Mouse (Mus musculus) limb, embryonic 11.5 days (tissue): Measurements from ENCODE around the gene Bcas3. TPM values are rescaled to one million over a fixed set of nuclear protein-coding genes. Genes with fewer than 3 reads are reported as not detected.

Experiments
- ATAC-seq: fragments of 200-750 bp; cut with Nextera tagmentation; 2 replicates; pipeline ENCODE4 v1.8.0; 2017; ENCODE audit warnings: low read depth; ENCODE audit not compliant: insufficient number of reproducible peaks, low FRiP score, low TSS enrichment
- DNase-seq: peaks from one replicate; pipeline ENCODE4 v3.0.0-alpha.2; 2015; ENCODE audit warnings: low spot score
- H3K27ac ChIP-seq: fragments of 300-500 bp; sonication (generic); replicated peaks from 2 replicates; pipeline ENCODE4 v1.5.1; 2014; ENCODE audit warnings: low read depth, mild to moderate bottlenecking, low read length
- H3K27me3 ChIP-seq: fragments of 300-500 bp; sonication (generic); 2 replicates; pipeline ENCODE4 v1.6.1; 2014; ENCODE audit warnings: mild to moderate bottlenecking, low read length, mixed read lengths; ENCODE audit not compliant: control insufficient read depth, insufficient read depth
- H3K36me3 ChIP-seq: fragments of 300-500 bp; sonication (generic); 2 replicates; pipeline ENCODE4 v1.6.1; 2014; ENCODE audit warnings: mild to moderate bottlenecking, low read length, moderate library complexity, mixed read lengths; ENCODE audit not compliant: control insufficient read depth, insufficient read depth
- H3K4me1 ChIP-seq: fragments of 300-500 bp; sonication (generic); 2 replicates; pipeline ENCODE4 v1.6.1; 2014; ENCODE audit warnings: low read length, mixed read lengths; ENCODE audit not compliant: control insufficient read depth, insufficient read depth
- H3K4me2 ChIP-seq: fragments of 300-500 bp; sonication (generic); 2 replicates; pipeline ENCODE4 v1.6.1; 2014; ENCODE audit warnings: low read depth, mild to moderate bottlenecking, moderate library complexity; ENCODE audit not compliant: severe bottlenecking
- H3K4me3 ChIP-seq: fragments of 300-500 bp; sonication (generic); 2 replicates; pipeline ENCODE4 v1.5.1; 2014; ENCODE audit warnings: low read depth, low read length
- H3K9ac ChIP-seq: fragments of 300-500 bp; sonication (generic); 2 replicates; pipeline ENCODE4 v1.6.1; 2014; ENCODE audit warnings: mild to moderate bottlenecking, low read length
- H3K9me3 ChIP-seq: fragments of 300-500 bp; sonication (generic); 2 replicates; pipeline ENCODE4 v1.6.1; 2016; ENCODE audit warnings: low read length; ENCODE audit not compliant: control insufficient read depth
- WGBS: fragments of 180-500 bp; shearing (Covaris S2); extraction: QIAGEN DNeasy Blood & Tissue Kit; methylation state at CpG from one replicate; pipeline ENCODE4 v1.1.7; 2014; 5-methylcytosine and 5-hydroxymethylcytosine counted together
- polyA plus RNA-seq: library from polyadenylated mRNA; unstranded; fragments of >200 nt; fragmentation: Nextera tagmentation; extraction: Ambion mirVana; gene quantifications from 2 replicates; pipeline ENCODE4 v1.2.1, GENCODE M21; 2014

Bcas3 gene
- polyA plus RNA-seq, 1 experiment from 2014 or later = 34.0 TPM

DNA sequence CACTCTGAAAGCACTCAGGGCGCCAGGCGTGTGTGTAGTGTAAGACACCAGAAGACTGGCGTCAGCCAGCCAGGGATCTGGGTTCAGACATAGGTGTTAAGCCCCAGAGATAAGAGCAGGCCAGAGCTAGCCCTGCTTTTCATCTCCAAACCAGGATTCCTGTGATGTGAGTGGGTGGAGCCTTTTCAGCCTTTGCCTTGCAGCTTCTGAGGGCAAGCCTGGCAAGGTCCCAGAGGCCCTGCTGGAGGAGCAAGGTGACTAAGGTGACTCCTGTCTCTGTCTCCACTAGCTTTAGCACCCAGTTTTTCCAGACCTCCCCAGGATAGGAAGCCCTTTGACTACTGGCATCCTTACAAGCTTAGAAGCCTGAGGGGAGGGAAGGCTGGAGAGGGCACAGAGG, 465.4 kb downstream of the Bcas3 start:
- ATAC-seq = no peak
- no peaks in the 10 kb centered on the region for H3K27me3 ChIP-seq
- no peaks in the 10 kb centered on the region for H3K9me3 ChIP-seq
- H3K9ac ChIP-seq = no peak overlapping the region
- 41% methylated on average over 3 of the region's 3 CpGs for WGBS
- DNase-seq = no peak
- peaks cover 49% of the 10 kb centered on the region for H3K4me1 ChIP-seq
- no peak overlapping the region for H3K4me2 ChIP-seq
- no peak overlapping the region for H3K4me3 ChIP-seq
- no peaks in the 10 kb centered on the region for H3K36me3 ChIP-seq
- no peak overlapping the region for H3K27ac ChIP-seq

GRCm38 (mm10) chr11:85820959-85821358, 468.0 kb downstream of the Bcas3 start:
- no peak overlapping the region for H3K4me3 ChIP-seq

DNA sequence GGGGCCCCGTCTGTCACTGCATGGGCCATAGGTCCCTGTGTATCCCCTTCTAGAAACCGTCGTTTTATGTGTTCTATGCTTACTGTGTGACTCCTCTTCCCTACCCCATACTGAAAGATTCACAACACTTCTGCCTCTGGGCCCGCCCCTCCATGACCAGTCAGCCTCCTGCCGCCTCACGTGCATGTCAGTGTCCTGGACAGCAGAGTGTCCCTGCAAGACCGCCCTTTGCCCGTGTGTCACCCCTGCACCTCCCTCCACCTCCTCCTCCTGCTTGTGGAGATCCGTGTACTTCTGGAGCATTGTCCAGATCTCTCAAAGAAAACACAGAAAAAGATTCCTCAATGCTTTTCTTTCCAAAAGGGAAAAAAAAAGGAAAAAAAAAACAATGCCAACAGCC, 468.7 kb downstream of the Bcas3 start:
- H3K27ac ChIP-seq = no peak overlapping the region
- no peak overlapping the region for H3K4me2 ChIP-seq
- H3K4me3 ChIP-seq = no peak overlapping the region
- no peaks in the 10 kb centered on the region for H3K9me3 ChIP-seq
- DNase-seq (no peak), ATAC-seq (no peak)
- peaks cover 16% of the 10 kb centered on the region for H3K27me3 ChIP-seq
- WGBS = 76% methylated on average over 9 of the region's 9 CpGs
- peaks cover 41% of the 10 kb centered on the region for H3K4me1 ChIP-seq
- H3K9ac ChIP-seq = no peak overlapping the region
- H3K36me3 ChIP-seq = no peaks in the 10 kb centered on the region

More at GRCm38 (mm10) chr11:85820959-85821358, 468.0 kb downstream of the Bcas3 start:
- Histone ChIP-seq H3K4me2 (no peak overlapping the region), H3K4me1 (peaks cover 47% of the 10 kb centered on the region), H3K36me3 (no peaks in the 10 kb centered on the region), H3K27ac (no peak overlapping the region), H3K9me3 (no peaks in the 10 kb centered on the region), H3K9ac (no peak overlapping the region), H3K27me3 (peaks cover 10% of the 10 kb centered on the region)
- WGBS = 93% methylated on average over 3 of the region's 3 CpGs
- DNase-seq (no peak), ATAC-seq (no peak)

DNA sequence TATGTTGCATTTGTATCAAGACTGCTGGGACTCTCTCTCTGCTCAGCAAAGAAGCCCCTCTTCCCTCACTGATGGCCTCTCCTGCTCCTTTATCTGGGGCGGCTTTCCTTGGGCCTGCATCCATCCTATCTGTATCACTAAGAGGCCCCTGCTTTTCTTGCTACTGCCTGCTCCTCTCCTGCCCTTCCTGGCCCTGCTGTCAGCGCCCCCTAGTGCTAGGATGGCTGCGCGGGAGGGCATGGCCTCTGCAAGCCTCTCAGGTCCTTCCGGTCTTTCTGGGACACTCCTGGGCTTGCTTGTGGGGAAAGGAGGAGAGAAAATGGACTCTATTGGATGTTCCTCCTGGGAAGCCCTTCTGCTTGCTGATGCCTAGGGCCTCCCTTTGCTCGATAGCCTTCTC, 470.2 kb downstream of the Bcas3 start:
- 9% methylated on average over 6 of the region's 6 CpGs for WGBS
- Histone ChIP-seq H3K4me2 (no peak overlapping the region), H3K9me3 (no peaks in the 10 kb centered on the region), H3K36me3 (no peaks in the 10 kb centered on the region), H3K4me3 (no peak overlapping the region), H3K9ac (no peak overlapping the region), H3K27ac (no peak overlapping the region), H3K27me3 (peaks cover 31% of the 10 kb centered on the region), H3K4me1 (peaks cover 42% of the 10 kb centered on the region)
- ATAC-seq (no peak), DNase-seq (peak; percentile 94)

GRCm38 (mm10) chr11:85823794-85824193, 470.8 kb downstream of the Bcas3 start:
- WGBS = 27% methylated on average over 4 of the region's 4 CpGs
- Histone ChIP-seq H3K36me3 (no peaks in the 10 kb centered on the region), H3K27ac (no peak overlapping the region), H3K9me3 (no peaks in the 10 kb centered on the region), H3K27me3 (peaks cover 36% of the 10 kb centered on the region), H3K4me3 (no peak overlapping the region), H3K9ac (no peak overlapping the region), H3K4me1 (peaks cover 40% of the 10 kb centered on the region), H3K4me2 (no peak overlapping the region)
- ATAC-seq = no peak
- DNase-seq = no peak

DNA sequence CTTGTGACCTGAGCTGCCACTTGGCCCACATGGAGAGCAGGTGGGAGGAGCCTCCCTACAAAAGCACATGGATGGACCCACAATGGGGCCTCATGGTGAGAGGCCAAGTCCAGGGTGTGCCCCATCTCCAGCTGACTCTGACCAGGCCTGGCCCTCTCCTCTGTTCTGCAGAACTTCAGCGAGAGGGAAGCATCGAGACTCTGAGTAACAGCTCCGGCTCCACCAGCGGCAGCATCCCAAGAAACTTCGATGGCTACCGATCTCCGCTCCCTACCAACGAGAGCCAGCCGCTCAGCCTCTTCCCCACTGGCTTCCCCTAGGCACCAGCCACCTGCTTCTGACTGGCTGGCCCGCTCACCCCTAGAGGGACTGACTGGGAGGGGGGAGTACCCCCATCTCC, 472.1 kb downstream of the Bcas3 start:
- peaks cover 47% of the 10 kb centered on the region for H3K27me3 ChIP-seq

GRCm38 (mm10) chr11:85825823-85826222, 472.9 kb downstream of the Bcas3 start:
- ATAC-seq (no peak), DNase-seq (no peak)
- Histone ChIP-seq H3K4me3 (no peak overlapping the region), H3K36me3 (no peaks in the 10 kb centered on the region), H3K9me3 (no peaks in the 10 kb centered on the region), H3K4me2 (no peak overlapping the region), H3K27me3 (peaks cover 55% of the 10 kb centered on the region), H3K9ac (no peak overlapping the region), H3K4me1 (peaks cover 44% of the 10 kb centered on the region), H3K27ac (no peak overlapping the region)
- WGBS = 35% methylated on average over 7 of the region's 7 CpGs

More for the DNA sequence above, 472.1 kb downstream of the Bcas3 start:
- peaks cover 42% of the 10 kb centered on the region for H3K4me1 ChIP-seq
- no peak overlapping the region for H3K4me2 ChIP-seq
- ATAC-seq (no peak), DNase-seq (no peak)
- H3K9me3 ChIP-seq = no peaks in the 10 kb centered on the region
- H3K27ac ChIP-seq = no peak overlapping the region
- WGBS = 76% methylated on average over 10 of the region's 10 CpGs
- H3K36me3 ChIP-seq = no peaks in the 10 kb centered on the region
- H3K4me3 ChIP-seq = no peak overlapping the region
- no peak overlapping the region for H3K9ac ChIP-seq

DNA sequence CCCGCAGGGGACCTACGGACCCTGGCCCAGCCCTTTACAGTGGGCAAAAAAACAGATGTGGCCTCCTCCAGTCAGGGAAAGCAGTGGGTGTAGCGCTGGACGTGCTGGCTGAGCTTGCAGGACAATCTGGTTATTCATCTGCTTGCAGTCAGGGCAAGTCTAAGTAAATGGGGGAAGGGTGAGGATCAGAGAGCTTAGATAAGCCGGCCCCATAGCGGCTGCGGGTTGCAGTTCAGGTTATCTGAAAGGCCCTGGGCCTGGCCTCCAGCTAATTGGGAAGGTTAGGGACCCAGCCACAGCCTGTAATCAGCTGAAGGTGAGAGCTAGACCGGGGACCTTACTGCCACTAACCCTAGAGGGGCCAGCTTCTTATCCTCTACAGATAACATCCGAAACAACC, 474.4 kb downstream of the Bcas3 start:
- Histone ChIP-seq H3K36me3 (no peaks in the 10 kb centered on the region), H3K4me3 (no peak overlapping the region), H3K27ac (no peak overlapping the region), H3K4me1 (peaks cover 43% of the 10 kb centered on the region), H3K9ac (no peak overlapping the region), H3K9me3 (no peaks in the 10 kb centered on the region), H3K27me3 (peaks cover 68% of the 10 kb centered on the region), H3K4me2 (no peak overlapping the region)
- ATAC-seq (no peak), DNase-seq (no peak)
- 8% methylated on average over 9 of the region's 9 CpGs for WGBS
